Mouse (Mus musculus) testis, adult 2 months (tissue): ENCODE measurements around the gene Pard3b. TPM values are rescaled to one million over a fixed set of nuclear protein-coding genes. Genes with fewer than 3 reads are reported as not detected.

Experiments used
- H3K27ac ChIP-seq: fragments of 200-500 bp; 2 replicates; pipeline ENCODE4 v1.5.1; 2012; ENCODE audit warnings: low read depth, low read length; ENCODE audit not compliant: control insufficient read depth, insufficient read depth
- H3K27me3 ChIP-seq: fragments of 200-500 bp; 2 replicates; pipeline ENCODE4 v1.6.1; 2012; ENCODE audit warnings: mild to moderate bottlenecking, low read length, moderate library complexity; ENCODE audit not compliant: control insufficient read depth, insufficient read depth
- H3K36me3 ChIP-seq: fragments of 200-500 bp; 2 replicates; pipeline ENCODE4 v1.6.1; 2012; ENCODE audit warnings: mild to moderate bottlenecking, low read length; ENCODE audit not compliant: control insufficient read depth, insufficient read depth
- H3K4me1 ChIP-seq: fragments of 200-500 bp; 2 replicates; pipeline ENCODE4 v1.6.1; 2012; ENCODE audit warnings: low read length; ENCODE audit not compliant: control insufficient read depth, insufficient read depth
- H3K4me3 ChIP-seq: fragments of 200-500 bp; 2 replicates; pipeline ENCODE4 v1.5.1; 2012; ENCODE audit warnings: low read depth, mild to moderate bottlenecking, low read length, moderate library complexity, mixed read lengths; ENCODE audit not compliant: control insufficient read depth
- CTCF ChIP-seq: fragments of 200-500 bp; IDR thresholded peaks from 2 replicates; pipeline ENCODE4 v1.5.1; 2012; ENCODE audit warnings: low read depth, mild to moderate bottlenecking, inconsistent platforms, low read length, moderate library complexity; ENCODE audit not compliant: control insufficient read depth, insufficient read depth, insufficient replicate concordance
- POLR2A ChIP-seq: fragments of 200-500 bp; IDR thresholded peaks from 2 replicates; pipeline ENCODE4 v1.6.1; 2012; ENCODE audit warnings: low read depth, mild to moderate bottlenecking, inconsistent platforms, low read length, moderate library complexity; ENCODE audit not compliant: control insufficient read depth
- polyA plus RNA-seq: library from polyadenylated mRNA; depleted of rRNA; stranded (reverse); fragments of >200 nt; gene quantifications from 2 replicates; pipeline ENCODE4 v1.2.3, GENCODE M21; 2012

Pard3b gene
- polyA plus RNA-seq, 1 experiment, result 1.3 TPM

- Histone ChIP-seq H3K4me3 (no peak overlapping the region), H3K36me3 (no peaks in the 10 kb centered on the region), H3K27me3 (no peaks in the 10 kb centered on the region), H3K27ac (no peak overlapping the region), H3K4me1 (no peaks in the 10 kb centered on the region)
- no peak for TF ChIP-seq CTCF
- no peak for TF ChIP-seq POLR2A
These were observed 637.8 kb downstream of the Pard3b start for GRCm38 (mm10) chr1:62276466-62276865.

GRCm38 (mm10) chr1:62278586-62278985 lies 640.0 kb downstream of the Pard3b start:
- no peak overlapping the region for H3K4me3 ChIP-seq
- TF ChIP-seq POLR2A, result no peak
- no peak for TF ChIP-seq CTCF
- H3K36me3 ChIP-seq, result no peaks in the 10 kb centered on the region
- no peaks in the 10 kb centered on the region for H3K4me1 ChIP-seq
- no peaks in the 10 kb centered on the region for H3K27me3 ChIP-seq
- H3K27ac ChIP-seq, result no peak overlapping the region

GRCm38 (mm10) chr1:62280586-62280985 lies 642.0 kb downstream of the Pard3b start:
- H3K4me3 ChIP-seq, result no peak overlapping the region
- no peaks in the 10 kb centered on the region for H3K27me3 ChIP-seq
- TF ChIP-seq POLR2A, result no peak
- TF ChIP-seq CTCF, result no peak
- no peaks in the 10 kb centered on the region for H3K36me3 ChIP-seq
- H3K4me1 ChIP-seq, result no peaks in the 10 kb centered on the region
- H3K27ac ChIP-seq, result no peak overlapping the region

GRCm38 (mm10) chr1:62282835-62283234 lies 644.2 kb downstream of the Pard3b start:
- Histone ChIP-seq H3K27ac (no peak overlapping the region), H3K4me3 (no peak overlapping the region), H3K36me3 (no peaks in the 10 kb centered on the region), H3K4me1 (no peaks in the 10 kb centered on the region), H3K27me3 (no peaks in the 10 kb centered on the region)
- TF ChIP-seq POLR2A (no peak), CTCF (no peak)

- Histone ChIP-seq H3K4me3 (no peak overlapping the region), H3K36me3 (no peaks in the 10 kb centered on the region), H3K27me3 (no peaks in the 10 kb centered on the region), H3K27ac (no peak overlapping the region), H3K4me1 (no peaks in the 10 kb centered on the region)
- TF ChIP-seq POLR2A, result no peak
- no peak for TF ChIP-seq CTCF
These were observed 645.0 kb downstream of the Pard3b start for GRCm38 (mm10) chr1:62283624-62284023.

- Histone ChIP-seq H3K36me3 (no peaks in the 10 kb centered on the region), H3K4me1 (no peaks in the 10 kb centered on the region), H3K27ac (no peak overlapping the region), H3K4me3 (no peak overlapping the region), H3K27me3 (no peaks in the 10 kb centered on the region)
- TF ChIP-seq CTCF (no peak), POLR2A (no peak)
These were observed 670.8 kb downstream of the Pard3b start for GRCm38 (mm10) chr1:62309376-62309775.

GRCm38 (mm10) chr1:62325237-62325636 lies 686.6 kb downstream of the Pard3b start:
- TF ChIP-seq CTCF (no peak), POLR2A (no peak)
- no peaks in the 10 kb centered on the region for H3K36me3 ChIP-seq
- H3K4me1 ChIP-seq, result no peaks in the 10 kb centered on the region
- H3K27me3 ChIP-seq, result no peaks in the 10 kb centered on the region
- no peak overlapping the region for H3K27ac ChIP-seq
- no peak overlapping the region for H3K4me3 ChIP-seq

GRCm38 (mm10) chr1:62327743-62328142 lies 689.1 kb downstream of the Pard3b start:
- no peaks in the 10 kb centered on the region for H3K27me3 ChIP-seq

More at GRCm38 (mm10) chr1:62327743-62328142, 689.1 kb downstream of the Pard3b start:
- H3K36me3 ChIP-seq, result no peaks in the 10 kb centered on the region
- H3K27ac ChIP-seq, result no peak overlapping the region
- TF ChIP-seq POLR2A (no peak), CTCF (no peak)
- H3K4me1 ChIP-seq, result no peaks in the 10 kb centered on the region
- no peak overlapping the region for H3K4me3 ChIP-seq
